Mouse (Mus musculus) 3134 (cell line): ENCODE measurements around the gene Rab13.

Experiments used
- DNase-seq: peaks from one replicate; pipeline ENCODE4 v3.0.0-alpha.2; 2011; ENCODE audit warnings: low spot score; ENCODE audit not compliant: insufficient read length; ENCODE audit errors: extremely low read depth

The Rab13 gene

DNA sequence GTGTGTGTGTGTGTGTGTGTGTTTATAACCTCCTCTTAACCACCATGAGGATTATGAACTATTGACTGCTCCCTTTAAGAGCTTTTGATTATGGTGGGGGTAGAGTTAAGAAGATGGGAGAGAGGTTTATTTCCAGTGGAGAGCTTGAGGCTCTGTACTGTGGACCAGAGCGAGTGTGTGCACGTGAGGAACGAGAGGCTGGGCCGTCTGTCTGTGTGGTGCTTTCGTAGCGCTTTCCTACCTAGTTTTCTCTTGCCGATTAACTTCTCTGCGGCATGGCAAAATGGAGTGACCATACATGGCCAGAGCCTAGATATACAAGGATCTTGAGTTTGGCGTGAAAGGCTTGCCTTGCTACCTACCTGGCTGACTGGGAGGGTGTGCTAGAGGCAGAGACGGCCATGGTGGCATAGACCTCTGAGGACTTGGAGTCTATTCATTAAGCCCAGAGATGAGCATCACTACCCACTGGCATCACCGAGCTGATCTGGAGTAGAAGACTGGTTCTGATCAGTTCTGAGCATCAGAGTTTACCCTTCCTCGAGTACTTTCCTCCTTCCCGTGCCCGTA lies 42.4 kb downstream of the Rab13 start:
- DNase-seq: no peak

DNA sequence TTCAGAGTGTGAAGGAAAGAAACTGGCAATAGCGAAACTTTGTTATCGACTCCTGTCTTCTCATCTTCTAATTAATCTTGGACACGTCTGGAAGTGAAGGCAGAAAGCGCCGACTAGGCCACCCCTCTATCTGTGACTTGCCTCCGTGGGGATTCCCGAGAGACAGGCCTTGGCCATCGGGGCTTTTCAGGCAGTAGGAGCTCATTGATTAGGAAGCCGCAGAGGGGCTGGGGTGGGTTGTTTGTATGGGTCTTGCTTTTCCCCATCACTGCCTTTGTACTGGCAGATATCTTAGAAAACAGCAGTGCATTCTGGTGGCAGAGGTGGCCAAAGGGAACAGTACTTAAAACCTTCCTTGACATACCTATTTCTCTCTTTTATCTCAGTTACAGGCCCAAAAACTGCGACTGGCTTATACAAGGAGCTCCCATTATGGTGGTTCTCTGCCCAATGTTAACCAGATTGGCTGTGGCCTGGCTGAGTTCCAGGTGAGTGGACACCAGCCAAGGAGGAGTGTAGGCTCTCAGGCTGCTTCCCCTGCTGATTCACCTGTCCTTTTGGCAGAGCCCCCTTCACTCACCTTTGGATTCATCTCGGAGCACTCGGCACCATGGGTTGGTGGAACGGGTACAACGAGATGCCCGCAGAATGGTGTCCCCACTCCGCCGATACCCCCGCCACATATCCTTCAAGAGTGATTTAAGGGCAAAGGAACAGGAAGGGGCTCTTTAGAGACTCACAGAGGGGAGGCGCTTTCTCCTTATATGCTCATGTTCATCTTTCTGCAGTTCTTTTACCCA lies 43.4 kb downstream of the Rab13 start:
- DNase-seq: no peak

DNA sequence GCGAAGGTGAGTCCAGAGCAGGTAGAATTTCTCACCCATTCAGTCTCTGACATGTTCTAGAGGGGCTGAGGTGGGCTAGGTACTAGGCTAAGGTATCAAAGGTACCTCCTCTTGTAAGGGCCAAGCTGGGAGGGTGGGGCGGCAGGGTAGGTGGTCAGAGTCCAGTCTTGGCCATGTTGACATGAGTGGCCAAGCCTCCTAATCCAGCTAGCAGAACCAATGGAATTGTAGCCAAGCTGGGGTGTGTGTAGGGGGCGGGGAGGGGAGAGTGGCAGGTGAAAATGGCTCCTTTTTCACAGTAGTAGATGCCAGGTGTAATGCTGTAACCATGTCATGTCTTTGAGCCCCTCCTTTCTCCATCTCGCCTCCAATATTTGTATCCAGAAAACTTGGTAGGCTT lies 45.0 kb downstream of the Rab13 start:
- no peak for DNase-seq

DNA sequence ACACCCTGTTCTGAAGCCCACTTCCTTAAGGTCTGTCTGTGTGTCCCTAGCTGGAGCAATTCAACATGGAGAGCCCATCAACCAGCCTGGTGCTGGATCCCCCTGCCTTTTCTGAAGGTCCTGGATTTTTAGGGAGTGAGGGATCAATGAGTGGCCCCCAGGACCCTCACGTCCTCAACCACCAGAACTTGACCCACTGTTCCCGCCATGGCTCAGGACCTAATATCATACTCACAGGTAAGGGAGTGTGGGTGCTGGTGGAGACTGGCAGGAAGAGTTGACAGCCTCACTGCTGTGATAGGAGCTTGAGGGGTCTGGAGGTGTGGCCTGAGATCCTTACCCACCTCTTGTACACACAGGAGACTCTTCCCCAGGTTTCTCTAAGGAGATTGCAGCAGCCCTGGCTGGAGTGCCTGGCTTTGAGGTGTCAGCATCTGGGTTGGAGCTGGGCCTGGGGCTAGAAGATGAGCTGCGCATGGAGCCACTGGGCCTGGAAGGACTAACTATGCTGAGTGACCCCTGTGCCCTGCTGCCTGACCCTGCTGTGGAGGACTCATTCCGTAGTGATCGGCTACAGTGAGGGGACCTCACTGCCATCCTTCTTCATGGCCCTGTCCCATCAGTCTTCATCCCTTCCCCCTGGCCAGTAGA lies 49.8 kb downstream of the Rab13 start:
- no peak for DNase-seq

DNA sequence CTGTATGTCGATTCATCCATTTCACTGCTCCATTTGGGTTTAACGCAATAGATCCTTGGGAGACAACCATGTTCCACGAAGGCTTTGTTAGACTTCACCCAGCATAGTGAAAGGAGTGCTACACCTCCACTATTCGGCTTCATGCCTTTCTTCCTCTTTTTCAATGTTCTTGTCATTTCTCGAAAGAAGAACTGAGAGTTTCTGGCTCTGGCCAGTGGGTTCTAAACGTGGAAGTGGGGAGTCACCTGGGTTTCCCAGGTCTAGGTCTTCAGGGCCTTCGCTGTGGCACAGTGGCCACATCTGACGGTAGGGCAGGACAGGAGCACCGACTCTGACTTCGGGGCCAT lies 51.2 kb downstream of the Rab13 start:
- DNase-seq: no peak

DNA sequence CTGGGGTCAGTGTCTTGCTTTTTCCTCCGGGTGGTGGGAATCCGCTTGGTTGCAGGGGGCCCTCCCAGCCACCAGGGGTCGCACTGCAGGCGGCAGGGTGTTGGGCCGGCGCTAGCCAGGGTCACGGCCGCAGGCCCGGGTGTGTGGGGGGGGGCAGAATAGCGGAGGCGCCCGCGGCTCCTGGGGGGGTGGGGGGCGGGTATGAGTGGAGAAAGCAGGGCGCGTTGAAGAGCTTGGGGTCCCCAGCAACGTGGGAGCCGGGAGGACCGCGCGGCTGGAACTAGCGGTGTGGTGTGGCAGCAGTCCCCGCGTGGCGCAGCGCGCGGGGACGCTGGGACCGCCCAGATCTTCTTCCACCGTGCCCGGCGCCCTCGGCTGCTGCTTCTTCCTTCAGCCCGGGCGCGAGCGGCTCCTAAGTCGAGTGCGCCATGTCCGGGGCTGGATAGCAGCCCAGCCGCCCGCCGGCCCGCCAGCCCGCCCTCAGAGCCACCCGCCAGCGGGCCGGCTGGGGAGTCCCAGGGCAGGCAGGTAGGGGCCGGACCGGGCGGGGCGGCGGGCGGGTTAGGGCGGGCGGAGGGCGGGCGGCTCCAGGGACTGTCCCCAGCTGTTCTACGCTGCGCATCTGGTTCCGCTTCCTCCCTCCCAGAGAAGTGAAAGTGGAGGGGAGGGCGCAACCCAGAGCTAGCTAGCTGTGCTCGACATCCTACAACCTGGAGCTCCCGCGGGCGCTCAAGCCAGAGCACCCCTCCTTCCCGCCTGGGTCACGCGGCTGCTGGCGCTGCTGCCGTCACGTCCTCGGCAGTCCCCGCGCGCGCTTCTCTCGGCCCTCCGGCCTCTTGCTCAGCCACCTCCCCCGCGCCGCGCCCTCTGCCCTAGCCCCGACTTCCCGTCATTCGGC lies 51.8 kb downstream of the Rab13 start, which contains the start of gene Dennd4b:
Gene Dennd4b, plus strand, starts transcription at position 152 of the 898 bp plus-strand sequence.
- peak; percentile 91 for DNase-seq

DNA sequence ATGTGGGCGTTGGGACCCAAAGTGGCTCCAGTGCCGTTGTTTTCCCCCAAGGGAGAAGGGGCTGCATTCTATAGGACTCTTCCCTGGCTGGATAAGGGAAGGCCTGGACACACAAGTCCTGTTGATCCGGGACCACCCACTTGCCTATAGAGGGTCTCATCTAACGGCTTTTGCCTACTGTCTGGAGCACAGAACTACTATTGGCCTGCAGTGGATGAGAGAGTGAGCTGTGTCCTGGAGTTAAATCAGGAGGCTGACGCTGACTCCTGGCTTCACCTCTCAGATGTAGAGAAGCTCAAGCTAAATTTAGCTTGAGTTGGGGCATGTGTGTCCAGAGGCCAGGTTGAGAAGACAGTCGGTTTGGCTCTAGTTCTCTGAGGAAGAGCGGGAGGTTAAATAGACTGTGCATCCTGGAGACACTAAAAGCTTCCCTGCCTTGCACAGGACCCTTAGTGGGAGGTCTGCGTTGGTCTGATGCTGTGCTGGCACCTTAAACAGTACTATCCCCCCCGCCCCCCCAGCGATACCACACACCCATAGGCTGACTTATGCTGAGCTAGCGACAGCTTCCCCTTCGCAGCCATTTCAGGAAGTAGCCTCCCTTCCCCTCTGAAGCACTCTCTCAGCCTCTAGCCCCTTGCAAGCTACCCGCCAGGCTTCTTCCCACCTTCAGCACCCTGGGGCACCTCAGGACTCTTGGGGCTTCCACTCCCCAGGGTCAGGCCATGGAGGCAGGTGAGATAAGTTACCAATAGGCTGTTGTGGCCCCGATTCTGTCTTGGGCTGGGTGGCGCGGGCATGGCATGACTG lies 52.6 kb downstream of the Rab13 start:
- DNase-seq: no peak

DNA sequence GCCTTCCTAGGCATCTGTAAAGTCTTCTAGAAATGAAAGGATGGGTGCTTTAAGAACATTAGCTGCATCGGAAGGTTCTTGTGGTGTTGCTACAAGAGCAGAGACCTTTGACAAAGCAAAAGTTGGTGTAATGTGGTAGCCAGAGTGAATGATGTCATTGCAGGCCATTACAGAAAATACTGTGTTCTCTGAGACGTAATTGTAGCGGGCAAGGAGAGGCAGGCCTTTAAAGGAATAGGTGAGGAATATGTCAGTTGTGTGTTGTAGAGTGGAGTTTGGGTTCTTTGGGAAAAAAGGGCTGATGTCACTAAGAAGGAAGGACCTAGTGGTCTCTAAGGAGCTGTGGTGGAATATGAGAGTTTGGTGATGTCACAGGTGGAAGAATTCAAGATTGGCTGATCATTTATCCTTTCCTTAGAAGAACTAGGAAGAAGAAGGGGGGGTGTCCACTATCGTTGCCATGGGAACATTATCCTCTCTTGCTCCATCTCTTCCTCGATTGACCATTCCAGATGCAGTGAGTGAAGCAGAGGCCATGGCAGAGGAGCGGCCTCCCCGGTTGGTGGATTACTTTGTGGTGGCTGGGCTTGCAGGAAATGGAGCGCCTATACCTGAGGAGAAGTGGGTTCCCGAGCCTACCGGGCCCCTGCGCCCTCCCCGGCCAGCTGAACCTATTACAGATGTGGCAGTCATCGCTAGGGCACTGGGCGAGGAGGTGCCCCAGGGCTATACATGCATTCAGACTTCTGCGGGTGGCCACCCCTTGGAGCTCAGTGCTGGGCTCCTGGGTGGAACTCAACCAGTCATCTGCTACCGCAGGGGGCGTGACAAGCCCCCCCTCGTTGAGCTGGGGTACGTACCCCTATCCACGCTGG lies 53.6 kb downstream of the Rab13 start:
- no peak for DNase-seq

DNA sequence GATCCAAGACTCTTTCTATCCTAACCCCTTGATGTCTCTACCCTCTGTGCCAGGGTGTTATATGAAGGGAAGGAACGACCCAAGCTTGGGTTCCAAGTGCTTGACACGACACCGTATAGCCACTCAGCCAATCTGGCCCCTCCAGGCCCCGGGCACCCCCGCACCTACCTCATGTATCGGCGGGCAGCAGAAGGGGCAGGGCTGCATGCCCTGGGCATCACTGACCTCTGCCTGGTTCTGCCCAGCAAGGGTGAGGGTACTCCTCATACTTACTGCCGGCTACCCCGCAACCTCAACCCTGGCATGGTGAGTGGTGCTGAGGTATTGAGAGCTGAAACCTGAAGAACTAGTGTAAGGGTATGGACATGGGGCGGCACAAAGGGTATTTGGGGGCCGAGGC lies 54.7 kb downstream of the Rab13 start:
- no peak for DNase-seq

DNA sequence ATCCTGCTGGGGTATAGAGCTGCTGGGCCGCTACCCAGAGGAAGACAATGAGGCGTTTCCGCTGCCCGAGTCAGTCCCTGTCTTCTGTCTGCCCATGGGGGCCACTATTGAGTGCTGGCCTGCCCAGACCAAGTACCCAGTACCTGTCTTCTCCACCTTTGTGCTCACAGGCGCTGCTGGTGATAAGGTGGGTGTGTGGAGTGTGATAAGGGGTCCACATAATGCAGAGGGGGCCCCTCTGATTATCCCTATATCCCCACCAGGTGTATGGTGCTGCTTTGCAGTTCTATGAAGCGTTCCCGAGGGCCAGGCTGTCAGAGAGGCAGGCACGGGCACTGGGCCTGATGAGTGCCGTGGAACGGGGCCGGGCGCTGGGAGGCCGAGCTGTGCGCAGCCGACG lies 55.5 kb downstream of the Rab13 start:
- no peak for DNase-seq

DNA sequence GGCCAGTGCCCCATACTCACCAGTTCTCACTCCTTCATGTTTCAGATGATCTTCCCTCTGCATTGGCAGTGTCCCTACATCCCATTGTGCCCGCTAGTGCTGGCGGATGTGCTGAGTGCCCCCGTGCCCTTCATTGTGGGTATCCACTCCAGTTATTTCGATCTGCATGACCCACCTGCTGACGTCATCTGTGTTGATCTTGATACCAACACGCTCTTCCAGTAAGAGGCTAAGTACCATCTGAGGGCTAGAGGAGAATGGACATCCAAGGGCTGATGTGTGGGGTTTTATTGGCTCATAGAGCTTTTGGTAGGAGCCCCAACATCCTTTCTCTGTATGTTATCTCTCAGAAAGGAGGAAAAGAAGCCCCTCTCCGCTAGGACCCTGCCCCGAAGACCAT lies 57.3 kb downstream of the Rab13 start:
- no peak for DNase-seq

DNA sequence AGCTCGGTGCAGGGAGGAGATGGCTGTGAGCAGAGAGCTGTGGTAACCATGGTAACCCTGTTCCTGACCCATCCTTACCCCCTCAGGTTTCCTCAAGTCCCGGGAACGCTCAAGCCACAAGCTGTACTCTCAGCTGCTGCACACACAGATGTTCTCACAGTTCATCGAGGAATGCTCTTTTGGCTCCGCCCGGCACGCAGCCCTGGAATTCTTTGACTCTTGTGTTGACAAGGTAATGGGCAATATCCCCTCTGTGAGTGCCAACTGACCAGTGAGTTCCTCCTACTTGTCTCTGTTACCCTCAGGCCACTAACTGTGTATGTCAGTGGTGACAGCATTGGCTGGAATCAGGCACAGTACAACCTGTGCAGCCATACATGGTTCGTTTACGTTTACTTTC lies 58.7 kb downstream of the Rab13 start:
- DNase-seq: no peak

DNA sequence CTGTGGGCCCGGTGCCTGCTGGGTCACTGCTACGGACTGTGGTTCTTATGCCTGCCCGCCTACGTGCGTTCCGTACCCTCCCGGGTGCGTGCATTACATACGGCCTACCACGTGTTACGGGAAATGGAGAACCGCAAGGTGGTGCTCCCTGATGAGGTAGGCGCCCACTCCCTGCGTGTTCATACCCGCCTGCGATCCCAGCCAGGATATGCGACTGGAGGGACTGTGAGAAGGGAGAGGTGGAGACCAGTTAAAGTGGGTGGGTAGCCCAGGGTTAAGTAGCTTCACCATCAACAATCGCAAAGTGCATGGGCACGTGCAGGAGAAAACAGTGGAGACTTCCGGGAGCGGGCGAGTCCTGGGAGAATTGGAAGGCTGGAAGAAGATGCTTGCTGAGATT lies 60.4 kb downstream of the Rab13 start:
- no peak for DNase-seq

DNA sequence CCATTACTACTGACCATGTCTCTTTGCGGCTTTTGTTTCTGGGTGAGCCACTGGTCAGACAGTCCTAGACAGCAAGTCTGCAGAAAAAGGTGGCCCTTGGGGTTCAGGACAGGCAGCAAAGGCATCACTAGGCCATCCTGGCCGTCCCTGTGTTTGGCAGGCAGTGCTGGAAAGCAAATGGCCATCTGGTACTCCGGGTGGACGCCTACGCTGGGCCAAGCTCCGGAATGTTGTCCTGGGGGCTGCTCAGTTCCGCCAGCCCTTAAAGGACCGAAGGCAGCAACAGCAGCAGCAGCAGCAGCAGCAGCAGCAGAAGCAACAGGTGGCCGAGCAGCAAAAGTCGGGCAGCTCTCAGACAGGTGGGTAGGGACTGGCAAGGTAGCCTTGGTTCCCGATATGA lies 61.8 kb downstream of the Rab13 start:
- no peak for DNase-seq
